Mouse (Mus musculus) embryonic stem cell, embryonic (primary cell): ENCODE measurements around the gene Wdr74.

ENCODE experiments used
- CTCF ChIA-PET, 4 experiments: fragments of 300-600 bp in 2 of 4; fragments of 350-600 bp in 2 of 4; sonication (Branson Sonifier 250); formaldehyde crosslinking; loops; one replicate each; lab custom pipeline; 2022; ENCODE audit warnings: inconsistent platforms in 2 of 4; lab: Charles Lee
- POLR2A ChIA-PET, 4 experiments: fragments of 300-600 bp in 2 of 4; fragments of 350-600 bp in 2 of 4; sonication (Branson Sonifier 250); formaldehyde crosslinking; loops; one replicate each; lab custom pipeline; 2022; ENCODE audit warnings: antibody characterized with exemption in 4 of 4, inconsistent platforms in 1 of 4; lab: Charles Lee

Wdr74 gene

GRCm38 (mm10) chr19:8735389-8736159, at the start of gene Wdr74:
Gene Wdr74 (plus strand): TSS chr19:8735827.
- POLR2A ChIA-PET: interaction anchor here in 3 of 4 experiments (0.6 to 31.6 kb wide), 17 partner anchors 8 to 1417 kb away, joined by 3 to 1732 read pairs (median 5); partner anchors contain the start of genes Slc3a2 (in 3 of the 3), Nxf1 (in 2 of the 3), Hnrnpul2 (in 1 of the 3) and Taf6l (in 1 of the 3)
- CTCF ChIA-PET: no interaction called here

GRCm38 (mm10) chr19:8691871-8692539, 43.6 kb upstream of the Wdr74 start:
- CTCF ChIA-PET: interaction anchor here (0.6 to 3.0 kb wide), 18 partner anchors 9 to 1767 kb away, joined by 3 to 19 read pairs (median 5); partner anchors contain the start of gene Catsperz (in 1 of the 4)
- POLR2A ChIA-PET: interaction anchor here (0.6 to 23.4 kb wide), 39 partner anchors 9 to 1140 kb away, joined by 3 to 974 read pairs (median 4); partner anchors contain the start of genes Slc3a2 (in 4 of the 4), Eef1g (in 2 of the 4), Gng3 (in 2 of the 4) and Taf6l (in 2 of the 4)

- ChIA-PET CTCF (interaction anchor here (0.6 to 3.0 kb wide), 9 partner anchors 9 to 1536 kb away, joined by 3 to 19 read pairs (median 6); no protein-coding TSS in a partner anchor), POLR2A (interaction anchor here (0.7 to 23.4 kb wide), 27 partner anchors 9 to 274 kb away, joined by 3 to 974 read pairs (median 5); partner anchors contain the start of genes Slc3a2 (in 3 of the 4), Gng3 (in 2 of the 4), Eef1g (in 1 of the 4) and Taf6l (in 1 of the 4))
These were observed 42.9 kb upstream of the Wdr74 start for GRCm38 (mm10) chr19:8692740-8693139.

GRCm38 (mm10) chr19:8695330-8695729, 40.3 kb upstream of the Wdr74 start:
- CTCF ChIA-PET: interaction anchor here in 3 of 4 experiments (0.6 to 1.6 kb wide), 6 partner anchors 12 to 33 kb away, joined by 3 to 5 read pairs (median 4); no protein-coding TSS in a partner anchor
- POLR2A ChIA-PET: interaction anchor here (0.6 to 23.4 kb wide), 13 partner anchors 9 to 1910 kb away, joined by 3 to 974 read pairs (median 7); partner anchors contain the start of genes Slc3a2 (in 4 of the 4), Ddb1 (in 1 of the 4) and Tkfc (in 1 of the 4)

- ChIA-PET CTCF (interaction anchor here in 2 of 4 experiments (0.7 to 1.5 kb wide), 2 partner anchors 14 to 16 kb away, joined by 4 read pairs; no protein-coding TSS in a partner anchor), POLR2A (interaction anchor here in 2 of 4 experiments (0.7 to 23.4 kb wide), 9 partner anchors 8 to 1752 kb away, joined by 3 to 974 read pairs (median 5); partner anchors contain the start of gene Slc3a2 (in 2 of the 2))
These were observed 36.0 kb upstream of the Wdr74 start for GRCm38 (mm10) chr19:8699652-8700051.

- ChIA-PET POLR2A (interaction anchor here (0.6 to 23.4 kb wide), 20 partner anchors 8 to 134 kb away, joined by 3 to 974 read pairs (median 4); partner anchors contain the start of gene Slc3a2 (in 4 of the 4)), CTCF (no interaction called here)
These were observed 33.2 kb upstream of the Wdr74 start for GRCm38 (mm10) chr19:8702458-8702857.

- ChIA-PET CTCF (interaction anchor here in 2 of 4 experiments (0.5 to 1.2 kb wide), 4 partner anchors 15 to 52 kb away, joined by 3 to 7 read pairs (median 4); no protein-coding TSS in a partner anchor), POLR2A (interaction anchor here (0.6 to 23.4 kb wide), 25 partner anchors 9 to 1279 kb away, joined by 3 to 974 read pairs (median 4); partner anchors contain the start of genes Slc3a2 (in 4 of the 4), Eef1g (in 1 of the 4) and Zbtb3 (in 1 of the 4))
These were observed 32.1 kb upstream of the Wdr74 start for GRCm38 (mm10) chr19:8703571-8703970.

- POLR2A ChIA-PET: interaction anchor here (0.6 to 23.4 kb wide), 20 partner anchors 8 to 274 kb away, joined by 3 to 974 read pairs (median 7); partner anchors contain the start of genes Slc3a2 (in 4 of the 4), Eef1g (in 1 of the 4) and Gng3 (in 1 of the 4)
- CTCF ChIA-PET: interaction anchor here in 2 of 4 experiments (0.6 to 1.3 kb wide), 2 partner anchors 13 to 110 kb away, joined by 4 to 10 read pairs; no protein-coding TSS in a partner anchor
These were observed 30.5 kb upstream of the Wdr74 start for GRCm38 (mm10) chr19:8705026-8705708.

GRCm38 (mm10) chr19:8706132-8706667, 29.4 kb upstream of the Wdr74 start:
- CTCF ChIA-PET: interaction anchor here in 3 of 4 experiments (0.6 to 1.3 kb wide), 3 partner anchors 12 to 55 kb away, joined by 4 to 11 read pairs (median 10); no protein-coding TSS in a partner anchor
- POLR2A ChIA-PET: interaction anchor here in 3 of 4 experiments (0.7 to 23.4 kb wide), 16 partner anchors 9 to 260 kb away, joined by 3 to 974 read pairs (median 4); partner anchors contain the start of genes Slc3a2 (in 3 of the 3), Eef1g (in 1 of the 3), Hnrnpul2 (in 1 of the 3) and Nxf1 (in 1 of the 3)

GRCm38 (mm10) chr19:8706930-8707329, 28.7 kb upstream of the Wdr74 start:
- POLR2A ChIA-PET: interaction anchor here (0.6 to 23.4 kb wide), 18 partner anchors 8 to 113 kb away, joined by 3 to 974 read pairs (median 4); partner anchors contain the start of genes Slc3a2 (in 3 of the 4), Hnrnpul2 (in 1 of the 4), Nxf1 (in 1 of the 4) and Stx5a (in 1 of the 4)
- CTCF ChIA-PET: interaction anchor here in 2 of 4 experiments (0.6 to 0.8 kb wide), 2 partner anchors 15 to 24 kb away, joined by 3 to 11 read pairs; no protein-coding TSS in a partner anchor

GRCm38 (mm10) chr19:8708954-8709353, 26.7 kb upstream of the Wdr74 start:
- ChIA-PET POLR2A (interaction anchor here (0.6 to 23.4 kb wide), 36 partner anchors 7 to 1667 kb away, joined by 3 to 974 read pairs (median 4); partner anchors contain the start of genes Slc3a2 (in 4 of the 4), Nxf1 (in 2 of the 4), Tmem179b (in 2 of the 4) and 1810009A15Rik (in 1 of the 4)), CTCF (interaction anchor here in 2 of 4 experiments (0.5 to 1.4 kb wide), 4 partner anchors 9 to 14 kb away, joined by 3 to 9 read pairs (median 6); partner anchors contain the start of gene Slc3a2 (in 1 of the 2))

- ChIA-PET CTCF (interaction anchor here in 2 of 4 experiments (1.0 to 1.4 kb wide), 2 partner anchors 8 kb away, joined by 5 to 9 read pairs; no protein-coding TSS in a partner anchor), POLR2A (interaction anchor here (0.6 to 23.4 kb wide), 35 partner anchors 8 to 1103 kb away, joined by 3 to 974 read pairs (median 4); partner anchors contain the start of genes Slc3a2 (in 4 of the 4), Hnrnpul2 (in 3 of the 4), 1810009A15Rik (in 2 of the 4) and Gm49416 (in 2 of the 4))
These were observed 25.6 kb upstream of the Wdr74 start for GRCm38 (mm10) chr19:8710057-8710456.

GRCm38 (mm10) chr19:8711506-8711905, 24.1 kb upstream of the Wdr74 start:
- POLR2A ChIA-PET: interaction anchor here (0.6 to 23.4 kb wide), 26 partner anchors 9 to 1105 kb away, joined by 3 to 1732 read pairs (median 28); partner anchors contain the start of genes Slc3a2 (in 4 of the 4), Nxf1 (in 3 of the 4), 1700092M07Rik (in 2 of the 4) and Gng3 (in 2 of the 4)
- CTCF ChIA-PET: no interaction called here

GRCm38 (mm10) chr19:8711949-8712869, 23.4 kb upstream of the Wdr74 start:
- CTCF ChIA-PET: interaction anchor here (0.7 to 3.3 kb wide), 9 partner anchors 10 to 1672 kb away, joined by 3 to 39 read pairs (median 3); partner anchors contain the start of genes Slc3a2 (in 2 of the 4) and Stip1 (in 1 of the 4)
- POLR2A ChIA-PET: interaction anchor here (0.5 to 20.5 kb wide), 92 partner anchors 8 to 1771 kb away, joined by 3 to 1732 read pairs (median 7); partner anchors contain the start of genes Slc3a2 (in 4 of the 4), 1700092M07Rik (in 3 of the 4), 1810009A15Rik (in 3 of the 4) and Gm49416 (in 3 of the 4)
